Mouse (Mus musculus) embryonic facial prominence, embryonic 10.5 days (tissue): ENCODE data around the gene Myo1h. TPM values are rescaled to one million over a fixed set of nuclear protein-coding genes. Genes with fewer than 3 reads are reported as not detected.

Experiments
- microRNA-seq: library from miRNA; unstranded; fragments of <30 nt; microRNA quantifications from one replicate; pipeline ENCODE4, GENCODE M21; 2017
- polyA plus RNA-seq: library from polyadenylated mRNA; unstranded; fragments of >200 nt; fragmentation: Nextera tagmentation; extraction: Ambion mirVana; gene quantifications from 2 replicates; pipeline ENCODE4 v1.2.1, GENCODE M21; 2016

Gene Myo1h
- polyA plus RNA-seq, 1 experiment from 2014 or later = 1.2 TPM

Small RNAs within 50 kb of the gene (microRNA-seq; reads per million reads assigned to microRNA genes)
- not detected for gene Mir7027

Other genes with a start within 250 kb of the Myo1h start
- gene Usp30, start 223.7 kb upstream of the Myo1h start, polyA plus RNA-seq = 11.9 and 12.9 TPM in 2 replicates
- gene Svop, start 197.6 kb upstream of the Myo1h start, polyA plus RNA-seq = 4.2 and 4.4 TPM in 2 replicates
- 12.9 and 13.4 TPM in 2 replicates for gene Alkbh2, start 160.9 kb upstream of the Myo1h start, polyA plus RNA-seq
- 76.0 and 76.1 TPM in 2 replicates for gene Ung, start 158.8 kb upstream of the Myo1h start, polyA plus RNA-seq
- gene Acacb, start 142.6 kb upstream of the Myo1h start, polyA plus RNA-seq = 3.2 and 4.4 TPM in 2 replicates
- gene Foxn4, start 15.4 kb upstream of the Myo1h start, polyA plus RNA-seq = 1.00 and 1.1 TPM in 2 replicates
- 112 and 116 TPM in 2 replicates for gene Kctd10, start 91.3 kb downstream of the Myo1h start, polyA plus RNA-seq
- gene Ube3b, start 91.4 kb downstream of the Myo1h start, polyA plus RNA-seq = 54.3 and 54.8 TPM in 2 replicates
- gene Mmab, start 154.9 kb downstream of the Myo1h start, polyA plus RNA-seq = 33.2 and 34.4 TPM in 2 replicates
- gene Mvk, start 155.1 kb downstream of the Myo1h start, polyA plus RNA-seq = 54.9 and 55.0 TPM in 2 replicates